Mouse (Mus musculus) heart, adult 2 months (tissue): ENCODE data around the gene Amn.

ENCODE experiments used
- CTCF ChIP-seq: fragments of 200-600 bp; IDR thresholded peaks from 2 replicates; pipeline ENCODE4 v1.8.1; 2022; ENCODE audit warnings: antibody characterized with exemption, mild to moderate bottlenecking, moderate library complexity
- EP300 ChIP-seq: fragments of 200-500 bp; IDR thresholded peaks from 2 replicates; pipeline ENCODE4 v1.6.1; 2011; ENCODE audit warnings: low read depth, low read length, control low read depth; ENCODE audit not compliant: insufficient read depth
- POLR2A ChIP-seq: fragments of 200-500 bp; IDR thresholded peaks from 2 replicates; pipeline ENCODE4 v1.6.1; 2011; ENCODE audit warnings: mild to moderate bottlenecking, low read depth, low read length, control low read depth; ENCODE audit not compliant: insufficient read depth

- TF ChIP-seq CTCF: no peak
- TF ChIP-seq EP300: no peak
- TF ChIP-seq POLR2A: no peak
These were observed 20.8 kb upstream of the Amn start for GRCm38 (mm10) chr12:111250116-111250515.
